Mouse (Mus musculus) gastrocnemius, postnatal 25 days (tissue): Measurements from ENCODE around the gene Kcnk3. TPM values are rescaled to one million over a fixed set of nuclear protein-coding genes. Genes with fewer than 3 reads are reported as not detected.

Experiments
- DNase-seq: peaks from one replicate; pipeline ENCODE4 v3.0.0; 2022
- total RNA-seq, 2 experiments: library from RNA; stranded (reverse); gene quantifications; 1 replicate in 1 of 2; 2 replicates in 1 of 2; pipeline ENCODE4 v1.2.3; 2021

The Kcnk3 gene
- total RNA-seq, 2 experiments from 2014 or later, result 0.20 to 1.4 TPM

DNA sequence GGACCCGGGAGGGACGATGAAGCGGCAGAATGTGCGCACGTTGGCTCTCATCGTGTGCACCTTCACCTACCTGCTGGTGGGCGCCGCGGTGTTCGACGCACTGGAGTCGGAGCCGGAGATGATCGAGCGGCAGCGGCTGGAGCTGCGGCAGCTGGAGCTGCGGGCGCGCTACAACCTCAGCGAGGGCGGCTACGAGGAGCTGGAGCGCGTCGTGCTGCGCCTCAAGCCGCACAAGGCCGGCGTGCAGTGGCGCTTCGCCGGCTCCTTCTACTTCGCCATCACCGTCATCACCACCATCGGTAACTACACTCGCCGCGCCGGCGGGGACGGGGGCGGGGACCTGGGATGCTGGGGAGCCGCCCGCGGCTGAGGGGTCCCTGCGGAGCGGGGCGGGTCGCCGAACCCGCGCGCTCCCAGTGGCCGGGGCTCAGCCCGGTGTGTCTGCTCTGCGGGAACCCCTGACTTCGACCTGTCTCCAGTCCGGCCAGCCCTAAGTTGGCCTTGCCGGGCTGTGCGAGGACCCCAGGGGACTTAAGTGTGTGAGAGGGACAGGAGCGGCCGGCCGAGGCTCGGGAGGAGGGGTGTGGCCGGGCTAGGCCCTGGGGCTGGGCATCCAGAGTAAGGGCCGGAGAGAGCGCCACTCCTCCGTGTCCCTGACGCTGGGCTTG lies 465 bp downstream of the Kcnk3 start:
- no peak for DNase-seq

DNA sequence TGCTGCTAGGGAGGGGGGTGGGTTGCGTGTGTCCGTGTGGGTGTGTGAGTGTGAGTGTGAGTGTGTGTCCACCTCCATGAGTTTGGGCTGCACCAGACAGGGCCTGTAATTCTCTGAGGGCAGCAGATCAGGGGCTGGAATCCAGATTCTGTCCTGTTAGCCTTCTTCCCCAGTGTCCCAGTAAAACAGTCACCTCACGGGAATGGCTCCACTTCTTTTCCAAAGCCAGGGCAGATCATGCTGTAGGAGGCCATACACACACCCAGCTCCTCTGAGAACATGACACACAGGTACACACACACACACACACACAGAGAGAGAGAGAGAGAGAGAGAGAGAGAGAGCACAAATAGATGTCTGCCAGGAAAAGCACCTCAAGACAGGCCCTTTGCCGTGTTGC lies 1.1 kb downstream of the Kcnk3 start:
- DNase-seq, result no peak

DNA sequence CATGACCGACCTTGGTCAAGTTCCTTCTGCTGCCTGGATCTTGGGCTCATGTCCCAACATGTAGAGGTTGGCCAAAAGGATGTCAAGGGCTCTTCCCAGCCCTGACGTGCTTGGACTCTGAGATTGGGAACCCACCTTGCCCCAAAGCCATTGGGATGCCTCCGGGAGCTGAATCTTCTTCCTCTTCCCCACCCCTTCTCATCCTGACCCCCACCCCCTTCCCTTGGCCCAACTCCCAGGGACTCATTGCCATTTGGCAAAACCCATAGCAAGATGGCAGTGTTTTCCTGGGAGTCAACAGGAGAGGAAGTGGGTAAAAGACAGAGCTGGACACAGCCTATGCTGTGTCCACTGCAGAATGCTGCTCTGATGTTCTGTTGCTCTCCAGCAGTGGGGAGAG lies 1.6 kb downstream of the Kcnk3 start:
- no peak for DNase-seq

DNA sequence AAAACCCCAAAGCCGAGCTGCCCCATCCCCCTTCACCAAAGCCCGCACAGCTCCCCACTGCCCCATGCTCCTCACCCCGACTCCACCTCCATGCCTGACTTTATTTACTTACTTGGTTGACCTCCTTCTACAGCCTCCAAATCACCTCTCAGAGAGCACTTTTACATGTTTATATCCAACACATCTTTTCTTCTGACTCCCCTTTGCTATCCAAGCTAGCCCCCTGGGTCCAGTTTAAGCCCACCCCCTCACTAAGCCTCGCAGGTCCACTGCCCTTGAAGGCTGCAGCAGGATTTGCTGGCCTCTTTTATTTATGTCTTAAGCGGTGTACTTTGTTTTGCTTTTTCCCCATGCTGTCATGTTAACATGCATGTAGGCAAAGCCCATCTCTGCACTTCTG lies 2.3 kb downstream of the Kcnk3 start:
- no peak for DNase-seq

DNA sequence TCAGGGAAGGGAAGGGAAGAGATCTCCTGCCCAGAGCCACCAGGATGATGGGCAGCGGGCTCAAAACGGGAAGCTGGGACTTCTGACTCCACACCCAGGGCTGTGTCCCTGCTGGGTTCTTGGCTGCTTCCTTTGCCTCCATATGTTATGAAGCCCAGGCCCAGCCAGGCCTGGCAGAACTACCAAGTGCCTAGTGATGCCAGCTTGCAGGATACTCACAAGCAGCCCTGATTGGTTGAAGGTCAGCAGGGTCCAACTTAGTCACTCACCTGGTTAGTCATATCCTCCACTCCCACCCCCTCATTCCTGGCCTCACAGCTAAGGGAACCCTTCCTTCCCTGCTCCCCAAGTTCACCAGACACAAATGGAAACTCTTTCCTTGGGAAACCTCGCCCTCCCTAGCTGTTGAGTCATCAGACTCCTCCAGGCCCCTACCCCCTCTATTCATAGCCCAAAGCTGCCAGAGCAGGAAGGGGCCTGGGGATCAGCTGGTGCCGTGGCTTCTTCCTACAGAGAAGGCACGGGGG lies 3.3 kb downstream of the Kcnk3 start:
- DNase-seq, result no peak

DNA sequence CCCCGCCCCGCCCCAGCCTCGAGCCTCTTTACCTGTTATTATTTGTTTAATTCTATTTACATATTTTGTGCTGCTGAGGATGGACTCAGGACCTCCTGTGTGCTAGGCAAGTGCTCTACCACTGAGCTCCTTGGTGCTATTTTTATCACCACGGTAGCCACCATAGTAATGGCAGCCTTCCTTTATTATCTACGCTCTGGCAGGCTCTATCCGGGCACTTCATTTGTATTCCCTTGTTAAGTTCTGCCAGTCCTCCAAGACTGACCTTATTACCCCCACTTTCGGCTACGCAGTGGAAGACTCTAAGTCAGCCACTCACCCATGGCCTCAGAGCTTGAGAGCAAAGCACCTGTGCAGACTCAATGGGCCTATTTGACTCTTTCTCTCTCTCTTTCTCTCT lies 3.8 kb downstream of the Kcnk3 start:
- no peak for DNase-seq

DNA sequence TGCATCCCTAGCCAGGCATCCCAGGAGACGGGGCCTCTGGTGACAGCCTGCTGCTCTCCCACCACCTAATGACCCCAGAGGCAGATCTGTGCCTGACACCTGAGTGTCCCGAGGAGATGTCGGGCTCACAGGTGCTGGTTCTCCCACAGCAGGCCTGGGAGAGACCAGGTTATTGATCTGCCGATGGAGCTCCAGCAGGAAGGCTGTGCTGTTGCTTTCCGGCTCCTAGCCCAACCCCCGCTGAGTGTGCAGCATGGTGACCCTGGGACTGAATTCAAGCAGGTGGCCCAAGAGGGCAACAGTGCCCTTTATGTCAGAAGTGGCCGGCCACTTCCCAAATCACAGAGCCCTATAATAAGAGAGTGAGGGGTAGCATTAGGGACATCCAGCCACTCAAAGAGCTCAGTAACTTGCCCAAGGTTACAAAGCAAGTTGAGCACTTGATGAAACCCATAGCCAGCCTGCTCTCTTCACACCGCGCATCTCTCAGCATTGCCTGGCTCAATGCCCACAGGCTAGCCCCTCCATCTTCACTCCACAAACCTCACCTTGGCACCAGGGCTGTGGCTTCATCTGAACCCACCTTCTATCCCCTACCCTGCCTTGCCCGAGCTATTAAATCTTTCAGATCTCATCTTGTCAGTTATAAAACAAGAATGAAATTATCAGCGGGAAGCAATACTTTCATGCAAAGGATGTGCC lies 4.5 kb downstream of the Kcnk3 start:
- DNase-seq, result no peak

DNA sequence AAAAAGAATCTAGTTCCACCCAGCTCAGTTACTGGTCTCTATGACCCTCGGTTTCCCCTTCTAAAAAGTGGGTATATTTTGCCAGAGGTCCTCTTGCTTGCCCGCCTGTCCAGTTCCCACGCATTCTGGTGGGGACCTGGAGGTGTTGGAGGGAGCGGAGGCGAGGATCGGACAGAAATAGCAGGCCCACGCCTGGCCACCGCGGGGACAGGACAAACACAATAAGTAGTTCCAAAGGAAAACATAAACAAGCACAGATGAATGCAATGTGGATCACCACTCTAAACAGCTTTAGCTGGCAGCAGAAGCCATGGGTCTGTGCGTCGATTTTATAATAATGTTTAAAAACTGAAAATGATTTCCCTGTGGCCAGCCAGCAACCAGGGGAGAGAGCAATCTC lies 5.4 kb downstream of the Kcnk3 start:
- no peak for DNase-seq

DNA sequence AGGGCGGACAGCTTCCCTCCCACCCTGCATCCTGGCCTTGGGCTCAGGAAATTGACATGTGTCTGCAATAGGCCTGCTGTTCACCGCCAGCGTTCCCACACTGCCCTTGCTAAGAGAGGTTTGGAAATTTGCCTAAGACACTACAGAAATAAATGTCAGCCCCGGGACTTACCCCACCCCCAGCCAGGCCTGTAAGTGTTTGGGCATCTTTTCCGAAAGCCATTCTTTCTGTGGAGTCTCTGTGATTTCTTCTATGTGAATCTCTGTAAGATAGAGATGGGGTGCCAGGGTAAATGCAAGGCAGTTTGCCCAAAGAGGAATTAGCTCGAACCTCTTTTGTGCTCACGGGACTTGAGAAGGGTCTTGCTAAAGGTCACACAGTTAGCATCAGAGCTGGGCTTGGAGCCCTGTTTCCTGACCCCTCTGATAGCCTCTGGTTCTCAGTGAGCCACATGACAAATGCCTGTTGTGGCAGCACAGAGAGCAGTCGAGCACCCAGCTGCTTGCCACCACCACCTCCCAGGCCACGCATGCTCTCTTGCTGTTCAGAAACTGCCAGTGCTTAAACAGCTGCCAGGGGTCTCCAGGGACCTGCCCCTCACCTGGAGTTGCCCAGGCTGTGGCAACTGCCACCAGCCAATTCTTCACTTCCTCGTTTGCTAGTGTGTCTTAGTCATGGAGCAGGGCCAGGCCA lies 6.0 kb downstream of the Kcnk3 start:
- DNase-seq, result no peak

DNA sequence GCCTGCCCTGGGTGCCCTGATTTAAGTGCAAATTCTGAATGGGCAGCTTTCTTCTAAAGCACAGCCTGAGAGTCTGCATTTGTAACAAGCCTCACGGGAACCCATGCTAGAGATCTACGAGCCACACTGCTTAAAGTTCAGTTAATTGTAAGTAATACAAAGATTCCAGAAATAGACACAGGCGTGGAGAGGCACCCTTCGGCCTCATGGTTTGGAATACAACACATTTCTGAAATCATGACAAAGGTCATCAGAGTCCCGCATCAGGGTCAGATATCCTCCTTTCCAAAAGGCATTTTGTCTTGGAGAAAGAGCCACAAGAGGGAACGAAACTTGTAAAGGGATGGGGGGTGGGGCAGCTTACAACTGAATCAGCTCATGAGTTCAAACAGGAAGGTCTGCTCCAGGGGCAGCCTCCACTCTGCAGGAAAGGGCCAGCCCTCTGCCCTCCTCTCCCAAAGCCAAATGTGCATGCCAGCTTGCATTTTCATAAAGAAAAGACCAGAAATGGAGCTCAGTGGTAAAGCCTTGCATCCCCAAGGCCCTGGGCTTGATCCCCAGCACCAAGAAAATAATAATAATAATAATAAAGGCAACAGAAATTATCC lies 7.1 kb downstream of the Kcnk3 start:
- no peak for DNase-seq

DNA sequence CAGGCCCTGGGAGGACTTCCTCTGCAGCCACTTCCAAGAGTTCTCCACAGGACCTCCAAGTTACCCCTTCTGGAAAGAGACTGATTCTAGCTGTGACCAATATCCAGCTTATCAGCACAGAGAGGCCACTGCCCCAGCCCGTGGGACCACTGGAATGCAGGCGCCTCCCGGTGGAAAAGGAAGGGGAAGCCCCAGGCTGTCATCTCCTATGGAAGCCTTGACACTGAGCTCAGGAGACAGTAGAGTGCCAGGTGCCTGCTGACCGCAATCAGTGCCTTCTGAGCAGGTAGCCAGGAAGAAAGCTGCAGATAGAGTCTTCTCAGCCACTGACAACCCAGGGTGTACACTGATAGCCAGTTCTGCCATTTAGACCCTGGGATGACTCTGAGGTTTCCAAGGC lies 13.4 kb downstream of the Kcnk3 start:
- no peak for DNase-seq

DNA sequence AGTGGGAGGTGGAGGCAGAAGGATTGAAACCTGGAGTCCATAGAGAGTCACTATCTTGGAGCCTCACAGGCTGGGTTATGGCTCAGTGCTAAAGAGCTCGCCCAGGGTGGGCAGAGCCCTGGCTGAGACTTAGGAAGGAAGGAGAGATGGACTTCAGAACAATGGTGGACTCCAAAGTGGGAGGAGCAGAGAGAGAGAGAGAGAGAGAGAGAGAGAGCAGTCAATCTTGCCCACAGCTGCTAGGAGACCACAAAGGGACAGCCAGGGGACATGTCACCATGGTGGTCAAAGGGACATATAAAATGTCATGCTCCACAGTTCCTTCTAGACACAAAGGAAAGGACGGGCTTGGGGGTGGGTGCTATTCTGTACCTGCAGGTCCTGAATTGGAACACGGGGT lies 15.3 kb downstream of the Kcnk3 start:
- no peak for DNase-seq

DNA sequence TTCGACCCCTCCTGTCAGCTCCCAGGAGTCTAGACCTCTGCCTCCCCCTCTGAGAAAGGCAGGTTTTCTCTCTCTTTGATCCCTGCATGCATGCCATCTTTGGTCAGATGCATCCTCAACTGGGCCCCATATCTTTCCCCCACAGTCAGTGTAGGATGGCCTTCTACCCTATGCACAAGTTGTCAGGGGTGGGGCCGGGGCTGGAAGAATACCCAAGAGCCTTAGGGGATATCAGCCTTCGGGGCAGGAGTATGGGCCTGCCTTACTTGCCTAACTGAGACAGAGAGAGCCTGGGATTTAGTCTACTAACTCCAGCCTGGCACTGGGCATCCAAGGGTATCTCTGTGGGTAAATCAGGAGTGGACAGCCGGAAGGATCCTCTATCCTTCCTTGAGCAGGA lies 16.0 kb downstream of the Kcnk3 start:
- no peak for DNase-seq

DNA sequence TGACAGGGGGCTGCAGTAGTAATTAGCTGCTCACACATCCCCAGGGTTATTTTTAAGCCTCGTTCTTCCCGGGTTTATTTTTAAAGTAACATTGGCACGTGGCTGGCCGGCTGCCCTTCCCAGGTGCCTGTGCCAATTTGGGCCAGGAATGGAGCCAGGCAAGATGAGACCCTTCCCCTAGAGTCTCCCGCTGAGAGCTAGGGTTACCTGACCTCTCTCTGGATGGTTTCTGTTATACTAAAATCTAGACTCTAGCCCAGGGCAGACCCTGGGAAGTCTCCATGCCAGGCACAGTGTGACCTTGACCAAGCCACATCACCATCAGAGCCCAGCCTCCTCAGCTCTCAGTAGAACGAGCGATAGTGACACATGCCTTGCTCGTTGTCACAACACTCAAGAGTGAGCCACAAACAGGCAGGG lies 16.8 kb downstream of the Kcnk3 start:
- DNase-seq, result no peak

DNA sequence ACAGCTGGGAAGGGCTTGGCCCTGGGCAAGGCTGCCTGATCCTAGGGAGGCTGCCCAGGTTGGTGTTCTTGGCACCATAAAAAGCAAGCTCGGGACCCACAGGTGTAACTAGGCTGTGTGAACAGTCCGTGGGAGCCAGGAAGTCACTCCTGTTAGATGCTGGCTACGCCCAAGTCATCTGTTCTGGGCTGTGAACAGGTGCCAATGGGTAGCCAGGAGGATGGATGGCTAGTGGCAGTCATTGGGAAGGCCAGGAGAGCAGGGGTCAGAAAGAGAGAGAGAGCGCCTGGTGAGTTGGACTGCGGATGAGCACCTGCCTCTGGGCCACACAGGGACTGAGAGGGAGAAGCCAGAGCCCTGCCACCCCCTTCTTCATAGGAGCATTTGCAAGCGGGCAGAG lies 17.7 kb downstream of the Kcnk3 start:
- no peak for DNase-seq

DNA sequence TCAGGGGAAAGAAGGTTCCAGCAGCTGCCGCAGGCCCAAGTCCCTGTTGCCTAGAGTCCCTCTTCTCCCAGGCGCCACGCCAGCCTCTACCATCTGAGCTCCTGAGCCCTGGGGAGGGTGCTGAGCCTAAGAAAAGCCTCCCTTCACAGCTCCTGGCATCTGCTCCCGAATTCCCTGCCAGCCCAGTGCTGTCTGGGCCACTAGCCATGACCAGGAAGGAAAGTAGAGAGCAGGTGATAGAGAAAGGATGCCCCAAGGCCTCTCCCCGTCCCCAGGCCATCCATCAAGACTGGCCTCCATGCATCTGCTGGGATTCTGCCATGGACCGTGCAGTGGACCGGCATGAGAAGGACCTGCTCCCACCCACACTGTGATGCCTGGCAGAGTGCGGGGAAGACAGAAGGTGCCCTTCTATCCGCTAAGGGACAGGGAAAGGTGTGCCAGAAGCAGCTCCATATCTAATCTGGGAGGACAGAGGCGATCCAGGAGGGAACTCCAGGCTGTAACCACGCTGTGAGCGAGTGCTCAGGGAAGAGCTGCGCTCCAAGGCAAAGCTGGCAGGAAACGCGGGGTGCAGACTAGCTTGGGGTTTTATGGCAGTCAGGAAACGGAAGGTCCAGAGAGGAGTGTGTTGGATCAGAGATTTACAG lies 18.6 kb downstream of the Kcnk3 start:
- peak; percentile 81 for DNase-seq

DNA sequence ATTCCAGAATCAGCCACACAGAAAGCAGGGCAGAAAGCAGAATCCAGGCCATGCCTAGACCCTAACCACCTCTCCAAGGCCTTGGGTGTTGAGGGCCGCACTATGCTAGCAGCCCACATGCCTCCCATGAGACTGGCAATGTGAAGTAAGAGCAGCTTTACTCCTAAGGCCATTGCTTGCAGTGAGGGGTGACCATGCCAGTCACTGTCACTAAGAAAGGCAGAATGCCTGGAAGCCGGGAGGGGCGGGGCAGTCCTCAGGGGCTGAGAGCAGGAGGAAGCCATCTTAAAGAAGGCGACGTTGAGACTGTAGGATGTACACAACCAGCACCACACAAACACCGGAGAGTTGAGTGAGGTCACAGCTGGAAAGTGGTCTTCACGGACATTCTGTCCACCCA lies 21.1 kb downstream of the Kcnk3 start:
- no peak for DNase-seq

DNA sequence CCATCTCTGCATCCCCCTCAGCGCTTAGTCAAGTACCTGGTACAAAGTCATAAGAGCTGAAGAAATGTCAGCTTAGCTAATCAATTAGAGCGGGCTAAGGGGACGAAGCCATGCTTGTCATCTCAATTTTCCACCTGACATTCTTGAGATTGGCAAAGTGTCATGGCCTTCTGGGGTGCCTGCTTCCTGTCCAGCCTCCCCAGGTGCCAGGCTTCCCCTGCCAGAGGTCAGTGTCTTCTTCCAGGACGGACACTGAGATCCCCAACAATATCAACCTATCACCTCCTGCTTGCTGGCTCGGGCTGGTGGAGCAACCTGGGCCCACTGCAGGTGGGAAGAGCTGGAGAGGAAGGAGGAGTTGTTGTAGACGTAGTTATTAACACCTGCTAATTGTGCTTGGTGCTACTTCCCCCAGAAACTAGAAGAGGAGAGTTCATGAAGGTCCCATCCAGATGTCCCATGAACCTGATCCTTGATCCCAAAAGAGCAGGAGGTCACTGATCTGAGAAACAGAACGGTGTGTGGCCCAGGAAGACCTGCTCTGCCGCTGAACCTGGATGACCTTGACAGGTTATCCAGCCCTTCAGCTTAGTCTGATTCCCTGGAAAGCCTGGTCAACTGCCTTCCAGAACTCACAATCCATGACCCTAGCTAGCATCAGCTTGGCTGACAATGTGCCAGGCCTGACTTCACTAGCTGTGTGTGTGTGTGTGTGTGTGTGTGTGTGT lies 22.1 kb downstream of the Kcnk3 start:
- no peak for DNase-seq

DNA sequence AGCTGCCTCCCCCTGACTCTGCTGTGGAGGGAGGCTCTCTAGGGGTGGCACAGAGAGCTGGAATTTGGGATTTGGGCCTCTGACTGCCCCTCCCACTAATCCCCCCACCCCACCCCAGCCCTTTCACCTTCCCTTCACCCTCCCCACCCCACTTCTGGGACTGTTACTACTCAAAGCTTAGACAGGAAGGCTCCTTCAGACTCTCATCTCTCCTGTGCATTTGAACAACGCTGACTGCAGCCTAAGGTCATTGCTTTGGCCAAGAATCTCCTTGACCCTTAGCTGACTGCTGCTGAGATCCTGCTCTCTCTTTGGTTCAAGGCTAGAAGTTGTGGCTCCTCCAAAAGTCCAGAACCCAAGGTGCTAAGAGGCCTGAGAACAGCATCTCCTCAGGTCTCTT lies 23.1 kb downstream of the Kcnk3 start:
- no peak for DNase-seq

DNA sequence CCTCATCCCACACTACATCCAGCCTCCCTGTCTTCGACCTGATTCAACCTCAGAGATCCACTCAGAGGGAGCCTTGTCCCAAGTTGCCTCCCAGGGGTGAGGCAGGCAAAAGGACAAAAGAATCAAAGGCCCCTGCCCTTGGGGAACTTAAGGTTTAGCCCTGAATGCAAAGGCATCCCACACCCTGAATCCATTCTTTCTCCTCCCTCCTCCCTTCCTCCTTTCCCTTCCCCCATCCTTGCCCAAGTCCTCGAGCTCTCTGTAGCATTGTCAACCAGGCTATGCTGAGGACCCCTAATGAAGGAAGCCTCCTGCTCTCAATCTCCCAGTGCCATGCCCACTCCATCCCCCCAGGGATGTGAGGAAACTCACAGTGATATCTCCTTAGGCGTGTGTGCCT lies 23.7 kb downstream of the Kcnk3 start:
- no peak for DNase-seq

DNA sequence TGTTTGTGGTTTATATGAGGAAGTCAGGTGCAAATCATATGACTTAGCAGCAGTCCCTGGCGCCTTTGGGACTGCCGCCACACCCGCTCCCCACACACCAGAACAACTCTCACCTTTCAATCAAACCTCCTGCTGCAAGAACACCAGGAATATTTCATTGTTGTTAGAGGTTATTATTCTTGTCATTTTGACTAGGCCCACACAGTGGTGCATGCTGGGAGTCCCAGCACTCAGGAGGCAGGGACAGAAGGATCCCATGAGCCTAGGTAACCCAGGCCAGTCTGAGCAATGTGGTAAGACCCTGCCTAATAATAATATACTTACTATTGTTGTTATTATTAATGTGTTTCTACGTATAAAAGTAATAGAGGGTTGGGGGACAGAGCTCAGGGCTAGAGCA lies 24.6 kb downstream of the Kcnk3 start:
- no peak for DNase-seq

DNA sequence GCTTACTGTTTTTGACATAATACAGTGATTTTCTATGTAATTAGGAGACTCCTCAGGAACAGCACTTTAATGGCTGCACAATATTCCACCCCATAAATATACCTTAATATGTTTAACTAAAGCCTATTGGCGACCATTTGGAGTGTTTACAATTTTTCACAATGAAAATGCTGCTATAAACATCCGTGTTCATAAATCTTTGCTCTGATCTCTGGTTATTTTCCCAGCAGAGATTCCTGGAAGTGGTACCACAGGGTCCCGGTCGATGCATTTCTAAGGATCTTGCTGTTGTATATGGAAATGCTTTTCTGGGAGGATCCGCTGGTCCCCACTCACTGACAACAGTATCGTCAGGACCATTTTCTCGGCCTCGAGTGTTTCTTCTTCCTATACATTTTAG lies 25.3 kb downstream of the Kcnk3 start:
- DNase-seq, result no peak
